Mouse (Mus musculus) frontal cortex, adult (tissue): ENCODE measurements at regions not wholly inside any gene's neighbourhood (a gene's known extent, or its start where the extent isn't known, plus 50 kb on each side); places are given as distances from the start of the nearest gene placed in this dataset.
"Not testable (repeated sequence)": the region's sequence is repeated elsewhere in the genome, so short reads cannot be mapped to it uniquely, and the experiment has no call there.

ENCODE experiments used
- ATAC-seq: cut with Nextera tagmentation; 2 replicates; pipeline ENCODE4 v1.9.2; 2017; ENCODE audit warnings: mild to moderate bottlenecking, moderate library complexity, mixed read lengths; ENCODE audit not compliant: low TSS enrichment

GRCm38 (mm10) chr12:29049105-29049511 is 297.5 kb downstream of the Eipr1 start:
- ATAC-seq: no peak

GRCm38 (mm10) chr12:29049801-29050200 is 298.2 kb downstream of the Eipr1 start:
- no peak for ATAC-seq

- ATAC-seq: no peak
Observed at GRCm38 (mm10) chr12:29050516-29051251, 299.1 kb downstream of the Eipr1 start.

GRCm38 (mm10) chr12:29054367-29054766 is 302.8 kb downstream of the Eipr1 start:
- no peak for ATAC-seq

- 0 out of 2 replicates have a peak, but pooled peaks have one; percentile 12 for ATAC-seq
Observed at GRCm38 (mm10) chr12:29062025-29062637, 310.5 kb downstream of the Eipr1 start.

- no peak for ATAC-seq
Observed at GRCm38 (mm10) chr12:29062801-29063200, 311.2 kb downstream of the Eipr1 start.

DNA sequence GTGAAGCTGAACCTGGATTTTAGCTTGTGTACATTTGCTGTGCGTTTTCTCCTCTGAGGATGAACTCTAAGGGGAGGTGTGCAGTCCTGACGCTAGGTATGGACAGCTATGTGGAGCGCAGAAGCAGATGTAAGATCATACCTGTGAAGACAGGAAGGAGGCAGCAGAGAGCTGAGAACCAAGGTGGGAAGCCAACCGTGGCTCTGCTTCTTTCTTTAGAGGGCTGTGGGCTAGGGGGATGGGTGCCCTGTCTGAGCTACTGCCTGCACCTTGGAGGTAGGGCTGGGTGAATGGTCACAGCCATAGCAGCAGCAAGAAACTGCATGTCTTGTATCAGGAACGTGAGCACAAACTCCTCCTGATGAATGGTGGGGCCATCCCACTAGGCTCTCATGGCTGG is 316.6 kb downstream of the Eipr1 start:
- peak; percentile 59; the same call in 1 of the 2 replicates for ATAC-seq

DNA sequence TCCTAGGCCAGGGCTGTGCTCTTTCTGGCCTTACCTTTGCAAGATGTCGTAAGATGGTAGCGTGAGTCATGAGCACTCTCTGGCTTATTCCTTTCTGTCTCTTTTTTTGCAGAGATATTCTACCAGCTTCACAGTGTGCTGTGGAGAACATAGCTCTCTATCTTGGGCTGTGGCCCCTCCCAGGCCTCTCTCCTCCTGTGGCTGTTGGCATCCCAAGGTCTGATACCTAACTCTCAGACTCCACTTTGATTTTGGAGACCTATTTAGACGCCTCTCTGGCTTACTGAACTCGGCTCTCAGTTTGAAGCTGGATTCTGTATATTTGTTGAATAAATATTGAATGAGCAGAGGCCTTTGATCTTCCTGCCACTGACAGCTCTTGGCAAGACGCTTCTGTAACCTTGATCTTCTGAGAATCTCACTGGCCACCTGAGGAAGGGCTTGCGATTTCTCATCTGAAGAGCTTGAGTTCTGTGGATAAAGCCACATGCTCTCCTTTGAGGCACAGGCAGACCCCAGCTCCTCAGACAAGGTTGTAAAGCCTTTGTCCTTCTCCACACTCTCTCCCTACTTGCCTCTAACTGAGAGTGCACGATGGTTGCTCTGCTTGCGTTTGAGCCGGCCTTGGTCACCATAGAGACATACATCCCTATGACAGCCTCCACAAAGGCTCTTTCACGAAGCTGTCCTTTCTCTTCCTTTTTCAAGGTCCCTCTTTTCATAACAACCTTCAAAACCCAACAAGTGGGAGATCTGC is 323.7 kb downstream of the Eipr1 start:
- ATAC-seq: no peak

- no peak for ATAC-seq
Observed at GRCm38 (mm10) chr12:29076606-29077005, 325.0 kb downstream of the Eipr1 start.

- no peak for ATAC-seq
Observed at GRCm38 (mm10) chr12:29079011-29079410, 327.4 kb downstream of the Eipr1 start.

DNA sequence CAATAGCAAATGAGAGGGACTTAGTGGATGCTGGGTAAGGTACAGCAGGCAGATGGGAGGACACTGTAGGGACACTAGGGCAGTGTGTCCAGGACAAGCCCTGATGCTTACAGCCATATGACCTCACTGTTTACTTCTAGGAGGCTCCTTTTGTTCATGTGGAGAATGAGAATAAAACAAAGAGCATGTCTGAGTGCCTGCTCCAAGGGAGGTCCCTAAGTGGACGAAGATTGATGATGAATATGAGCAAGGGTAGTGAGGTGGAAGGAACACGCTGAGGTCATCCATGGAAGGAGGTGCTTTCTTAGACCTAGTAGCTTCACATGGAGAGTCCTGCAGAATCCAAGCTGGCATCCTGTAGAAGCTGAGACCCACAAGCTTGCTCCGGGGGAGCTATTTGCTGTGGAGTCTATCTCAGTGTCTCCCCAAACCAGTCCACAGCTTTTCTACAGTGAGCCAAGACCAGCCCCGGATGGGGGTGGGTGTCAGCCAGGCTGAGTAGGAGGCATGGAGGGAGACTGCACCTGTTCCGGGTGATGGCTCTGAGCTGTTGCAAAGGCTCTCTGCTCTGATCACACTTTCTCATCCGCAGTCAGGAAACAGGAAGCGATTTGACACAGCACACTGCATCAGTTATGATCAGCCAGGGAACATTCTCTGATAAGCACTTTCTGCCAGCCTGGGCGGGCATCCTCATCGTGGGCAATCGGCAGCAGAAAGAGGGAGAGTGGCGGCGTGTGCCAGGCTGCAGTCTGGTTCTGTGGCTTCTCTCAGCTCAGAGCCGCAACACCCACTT is 332.0 kb downstream of the Eipr1 start:
- peak; percentile 93 for ATAC-seq

- not testable (repeated sequence) for ATAC-seq
Observed at GRCm38 (mm10) chr12:29087245-29087644, 335.6 kb downstream of the Eipr1 start.

GRCm38 (mm10) chr12:29089634-29090033 is 338.0 kb downstream of the Eipr1 start:
- ATAC-seq: no peak

DNA sequence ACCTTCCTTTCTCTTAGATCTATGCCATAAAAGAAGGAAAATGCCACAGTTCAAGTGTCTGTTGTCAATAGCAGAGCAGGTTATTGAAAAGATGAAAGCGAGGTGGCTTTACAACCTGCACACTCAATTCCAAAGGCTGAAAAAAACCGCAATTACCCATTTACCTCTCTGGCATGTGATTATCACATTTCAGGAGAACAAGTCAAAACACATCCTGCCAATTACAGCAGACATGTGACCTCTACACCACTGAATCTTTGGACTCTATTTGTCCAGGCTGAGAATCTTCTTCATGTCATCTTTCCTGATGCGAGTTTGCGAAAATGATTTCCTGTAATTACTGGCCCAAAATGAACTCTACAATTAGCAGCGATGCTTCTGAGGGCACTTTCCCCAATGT is 338.8 kb downstream of the Eipr1 start:
- ATAC-seq: no peak

GRCm38 (mm10) chr12:29095406-29096032 is 343.9 kb downstream of the Eipr1 start:
- no peak for ATAC-seq

DNA sequence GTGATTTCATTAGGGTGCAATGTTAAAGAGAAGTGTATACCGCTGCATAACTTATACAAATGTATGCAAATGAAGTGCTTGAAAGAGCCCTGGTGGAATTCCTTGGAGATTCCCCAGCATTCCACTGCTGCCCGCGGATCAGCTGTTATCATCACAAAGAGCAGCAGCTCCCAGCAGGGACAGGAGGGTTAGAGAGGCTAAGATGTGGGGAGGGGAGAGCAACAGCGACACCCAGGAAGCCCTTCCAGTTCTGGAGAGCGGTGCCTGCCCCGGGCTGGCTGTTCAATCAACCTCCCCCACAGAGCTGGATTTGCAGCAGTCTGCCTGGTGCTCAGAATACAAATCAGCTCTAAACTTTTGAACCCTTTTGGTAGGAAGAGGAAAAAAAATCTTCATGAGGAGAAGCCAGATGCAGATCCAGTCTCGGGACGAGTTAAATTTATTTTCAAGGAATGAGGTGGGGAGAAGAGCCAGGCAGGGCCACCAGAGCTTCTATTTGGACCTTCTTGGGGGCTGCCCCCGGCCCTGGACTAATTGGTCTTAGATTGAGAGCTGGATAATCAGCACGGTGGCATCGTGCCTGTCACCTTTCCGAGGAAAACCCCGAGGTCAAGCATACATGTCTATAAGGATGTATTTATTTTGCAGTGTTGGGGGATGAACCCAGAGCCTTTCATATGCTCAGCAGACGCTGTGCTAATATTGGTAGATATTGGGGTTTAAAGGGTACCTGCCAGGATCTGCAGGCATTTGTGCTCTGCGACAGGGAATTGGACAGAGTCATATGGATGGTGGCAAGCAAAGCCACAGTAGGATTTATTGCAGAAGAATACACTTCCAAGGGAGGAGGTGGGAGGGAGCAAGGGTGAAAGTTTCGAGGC is 344.7 kb downstream of the Eipr1 start:
- peak; percentile 91 for ATAC-seq

DNA sequence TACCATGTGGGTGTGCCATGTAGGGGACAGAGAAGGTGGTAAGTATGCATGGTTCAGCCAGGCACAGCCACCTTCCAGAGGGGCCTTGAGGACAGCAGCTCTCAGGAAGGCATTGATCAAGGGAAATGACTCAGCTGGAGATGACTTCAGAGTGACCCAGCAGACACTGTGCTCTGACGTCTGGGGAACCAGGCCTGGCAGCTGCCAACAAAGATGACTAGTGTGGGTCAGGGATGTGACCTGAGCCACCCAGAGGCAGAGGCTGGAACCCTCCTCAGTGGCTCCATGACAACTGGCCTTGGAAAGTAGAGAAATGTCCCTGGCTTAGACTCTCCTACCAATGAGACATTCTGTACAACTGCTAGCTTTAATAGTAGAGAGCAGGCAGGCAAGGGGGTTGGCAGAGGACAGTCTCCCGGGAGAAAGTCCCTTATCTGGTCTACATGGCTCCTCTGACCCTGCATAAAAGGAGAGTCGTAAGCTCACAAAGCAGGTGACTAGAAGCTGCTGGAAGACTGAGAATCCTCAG is 348.5 kb downstream of the Eipr1 start:
- no peak for ATAC-seq

DNA sequence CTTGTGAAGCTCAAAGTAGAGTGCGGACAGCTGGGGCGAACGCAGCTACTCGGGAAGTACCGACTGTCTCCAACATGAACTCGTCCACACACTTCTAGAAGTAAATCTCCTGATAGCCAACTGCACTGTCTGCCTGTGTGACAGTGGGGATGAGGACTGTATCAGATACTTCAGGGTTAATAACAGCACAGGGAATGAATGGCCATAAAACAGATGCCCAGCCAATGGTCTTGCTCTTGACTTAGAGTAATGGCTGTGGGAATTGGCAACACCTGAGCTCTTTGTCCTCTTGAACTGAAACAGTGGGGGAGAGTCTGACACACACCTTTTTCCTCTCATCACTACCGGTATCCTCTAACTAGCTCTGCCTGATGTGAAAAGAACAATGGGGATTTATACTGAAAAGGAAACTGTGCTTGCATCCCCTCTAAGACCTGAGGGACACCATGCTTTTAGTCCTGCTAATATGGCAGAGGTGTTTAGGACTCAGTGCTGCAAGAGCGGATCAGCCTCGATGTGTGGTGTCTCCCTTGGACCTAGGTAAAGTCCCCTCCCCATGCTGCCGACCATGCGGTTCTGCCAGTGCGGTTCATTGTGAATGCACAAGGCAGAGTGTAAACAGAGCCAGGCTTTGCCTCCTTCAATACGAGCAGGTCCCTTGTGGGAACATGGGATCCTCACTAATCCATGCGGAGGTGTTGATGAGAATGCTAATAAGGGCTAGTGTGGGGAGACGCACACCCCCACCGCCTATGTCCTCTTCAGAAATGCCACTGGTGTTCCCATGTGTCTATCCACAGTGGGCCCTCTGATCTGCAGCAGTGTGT is 355.5 kb downstream of the Eipr1 start:
- no peak; the same call in 1 of the 2 replicates for ATAC-seq

GRCm38 (mm10) chr12:29107720-29108051 is 356.1 kb downstream of the Eipr1 start:
- ATAC-seq: no peak
